Mouse (Mus musculus) ES-E14 (cell line): ENCODE data around the gene Mrc1.

ENCODE experiments used
- CHD2 ChIP-seq: IDR thresholded peaks from 2 replicates; pipeline ENCODE4 v1.6.1; 2014; ENCODE audit warnings: mild to moderate bottlenecking, low read depth, low read length, inconsistent platforms
- ZNF384 ChIP-seq: IDR thresholded peaks from 2 replicates; pipeline ENCODE4 v1.6.1; 2012; ENCODE audit warnings: low read depth, low read length, inconsistent platforms

GRCm38 (mm10) chr2:14235319-14235718 is 6.1 kb downstream of the Mrc1 start:
- no peak for TF ChIP-seq CHD2
- TF ChIP-seq ZNF384, result no peak
